Mouse (Mus musculus) hindbrain, embryonic 16.5 days (tissue): ENCODE measurements around the gene Ikbke. TPM values are rescaled to one million over a fixed set of nuclear protein-coding genes. Genes with fewer than 3 reads are reported as not detected.

Source experiments
- ATAC-seq: fragments of 200-750 bp; cut with Nextera tagmentation; 2 replicates; pipeline ENCODE4 v1.8.0; 2017; ENCODE audit warnings: moderate TSS enrichment, moderate library complexity
- H3K27ac ChIP-seq: fragments of 300-500 bp; sonication (generic); 2 replicates; pipeline ENCODE4 v1.5.1; 2014; ENCODE audit warnings: low read depth, mild to moderate bottlenecking, control low read depth, low read length, moderate library complexity
- H3K27me3 ChIP-seq: fragments of 300-500 bp; sonication (generic); replicated peaks from 2 replicates; pipeline ENCODE4 v1.6.1; 2014; ENCODE audit warnings: low read length; ENCODE audit not compliant: control insufficient read depth, insufficient read depth
- H3K36me3 ChIP-seq: fragments of 300-500 bp; sonication (generic); 2 replicates; pipeline ENCODE4 v1.6.1; 2014; ENCODE audit warnings: mild to moderate bottlenecking, low read length, moderate library complexity, mixed read lengths; ENCODE audit not compliant: control insufficient read depth, insufficient read depth
- H3K4me1 ChIP-seq: fragments of 300-500 bp; sonication (generic); 2 replicates; pipeline ENCODE4 v1.6.1; 2014; ENCODE audit warnings: low read depth, low read length; ENCODE audit not compliant: control insufficient read depth, insufficient read depth
- H3K4me2 ChIP-seq: fragments of 300-500 bp; sonication (generic); 2 replicates; pipeline ENCODE4 v1.6.1; 2014; ENCODE audit warnings: mild to moderate bottlenecking, low read length, control low read depth, moderate library complexity
- H3K4me3 ChIP-seq: fragments of 300-500 bp; sonication (generic); 2 replicates; pipeline ENCODE4 v1.5.1; 2014; ENCODE audit warnings: mild to moderate bottlenecking, low read length, control low read depth, moderate library complexity
- H3K9ac ChIP-seq: fragments of 300-500 bp; sonication (generic); 2 replicates; pipeline ENCODE4 v1.6.1; 2014; ENCODE audit warnings: low read depth, mild to moderate bottlenecking, control low read depth, low read length, moderate library complexity
- H3K9me3 ChIP-seq: fragments of 300-500 bp; sonication (generic); 2 replicates; pipeline ENCODE4 v1.6.1; 2014; ENCODE audit warnings: mild to moderate bottlenecking, low read length, moderate library complexity; ENCODE audit not compliant: control insufficient read depth
- WGBS: fragments of 180-500 bp; shearing (Covaris S2); extraction: QIAGEN DNeasy Blood & Tissue Kit; methylation state at CpG from one replicate; pipeline ENCODE4 v1.1.7; 2014; 5-methylcytosine and 5-hydroxymethylcytosine counted together
- polyA plus RNA-seq: library from polyadenylated mRNA; unstranded; fragments of >200 nt; fragmentation: Nextera tagmentation; extraction: Ambion mirVana; gene quantifications from 2 replicates; pipeline ENCODE4 v1.2.1, GENCODE M21; 2015

Ikbke gene
- polyA plus RNA-seq, 1 experiment from 2014 or later: 0.76 TPM

- peaks cover 3% of the 10 kb centered on the region; the same call in 1 of the 2 replicates for H3K4me1 ChIP-seq
- no peaks in the 10 kb centered on the region for H3K27me3 ChIP-seq
- 83% methylated on average over 5 of the region's 5 CpGs for WGBS
- no peak overlapping the region for H3K4me2 ChIP-seq
- H3K36me3 ChIP-seq: no peaks in the 10 kb centered on the region
- no peak overlapping the region for H3K27ac ChIP-seq
- no peak overlapping the region for H3K4me3 ChIP-seq
- H3K9me3 ChIP-seq: no peaks in the 10 kb centered on the region
- no peak overlapping the region for H3K9ac ChIP-seq
- ATAC-seq: no peak
These were observed 66.5 kb downstream of the Ikbke start for GRCm38 (mm10) chr1:131212956-131213355.

- Histone ChIP-seq H3K4me2 (no peak overlapping the region), H3K9me3 (no peaks in the 10 kb centered on the region), H3K27me3 (no peaks in the 10 kb centered on the region), H3K4me3 (no peak overlapping the region), H3K27ac (no peak overlapping the region), H3K36me3 (no peaks in the 10 kb centered on the region), H3K4me1 (peaks cover 3% of the 10 kb centered on the region; the same call in 1 of the 2 replicates), H3K9ac (no peak overlapping the region)
- ATAC-seq: no peak
- WGBS: 90% methylated on average over 1 of the region's 1 CpGs
These were observed 67.8 kb downstream of the Ikbke start for GRCm38 (mm10) chr1:131211655-131212054.

- ATAC-seq: peak; percentile 73
- H3K27me3 ChIP-seq: no peaks in the 10 kb centered on the region
- no peak overlapping the region for H3K4me2 ChIP-seq
- WGBS: 61% methylated on average over 6 of the region's 8 CpGs
- H3K36me3 ChIP-seq: no peaks in the 10 kb centered on the region
- H3K9ac ChIP-seq: peak overlapping the region; percentile 22; the same call in 1 of the 2 replicates
- H3K4me3 ChIP-seq: no peak overlapping the region
- H3K27ac ChIP-seq: peak overlapping the region; percentile 56; the same call in 1 of the 2 replicates
- H3K4me1 ChIP-seq: peaks cover 3% of the 10 kb centered on the region; the same call in 1 of the 2 replicates
- H3K9me3 ChIP-seq: no peaks in the 10 kb centered on the region
These were observed 69.4 kb downstream of the Ikbke start for GRCm38 (mm10) chr1:131209971-131210426.

GRCm38 (mm10) chr1:131208800-131209199 lies 70.6 kb downstream of the Ikbke start:
- no peak overlapping the region for H3K4me2 ChIP-seq
- ATAC-seq: no peak
- no peaks in the 10 kb centered on the region for H3K36me3 ChIP-seq
- no peaks in the 10 kb centered on the region for H3K27me3 ChIP-seq
- no peaks in the 10 kb centered on the region for H3K9me3 ChIP-seq
- H3K27ac ChIP-seq: no peak overlapping the region
- H3K4me3 ChIP-seq: no peak overlapping the region
- 49% methylated on average over 6 of the region's 6 CpGs for WGBS
- peaks cover 3% of the 10 kb centered on the region; the same call in 1 of the 2 replicates for H3K4me1 ChIP-seq
- no peak overlapping the region for H3K9ac ChIP-seq

GRCm38 (mm10) chr1:131208081-131208480 lies 71.3 kb downstream of the Ikbke start:
- H3K27ac ChIP-seq: no peak overlapping the region
- H3K9ac ChIP-seq: no peak overlapping the region
- H3K4me2 ChIP-seq: no peak overlapping the region
- ATAC-seq: no peak
- 93% methylated on average over 5 of the region's 5 CpGs for WGBS
- no peak overlapping the region for H3K4me3 ChIP-seq
- no peaks in the 10 kb centered on the region for H3K27me3 ChIP-seq
- H3K4me1 ChIP-seq: peaks cover 3% of the 10 kb centered on the region; the same call in 1 of the 2 replicates
- no peaks in the 10 kb centered on the region for H3K9me3 ChIP-seq
- no peaks in the 10 kb centered on the region for H3K36me3 ChIP-seq

- WGBS: 4% methylated on average over 5 of the region's 5 CpGs
- peaks cover 3% of the 10 kb centered on the region; the same call in 1 of the 2 replicates for H3K4me1 ChIP-seq
- no peak overlapping the region for H3K4me2 ChIP-seq
- H3K9me3 ChIP-seq: no peaks in the 10 kb centered on the region
- ATAC-seq: peak; percentile 63; the same call in 1 of the 2 replicates
- no peak overlapping the region for H3K9ac ChIP-seq
- H3K27ac ChIP-seq: no peak overlapping the region
- H3K4me3 ChIP-seq: no peak overlapping the region
- no peaks in the 10 kb centered on the region for H3K27me3 ChIP-seq
- no peaks in the 10 kb centered on the region for H3K36me3 ChIP-seq
These were observed 71.9 kb downstream of the Ikbke start for GRCm38 (mm10) chr1:131207531-131207930.

GRCm38 (mm10) chr1:131206342-131206741 lies 73.1 kb downstream of the Ikbke start:
- Histone ChIP-seq H3K4me1 (peaks cover 3% of the 10 kb centered on the region; the same call in 1 of the 2 replicates), H3K27me3 (no peaks in the 10 kb centered on the region), H3K9ac (no peak overlapping the region), H3K36me3 (no peaks in the 10 kb centered on the region), H3K4me2 (no peak overlapping the region), H3K27ac (no peak overlapping the region), H3K9me3 (no peaks in the 10 kb centered on the region), H3K4me3 (no peak overlapping the region)
- no peak for ATAC-seq
- WGBS: 87% methylated on average over 5 of the region's 5 CpGs

- 85% methylated on average over 8 of the region's 8 CpGs for WGBS
- H3K9me3 ChIP-seq: no peaks in the 10 kb centered on the region
- H3K4me1 ChIP-seq: no peaks in the 10 kb centered on the region
- H3K36me3 ChIP-seq: no peaks in the 10 kb centered on the region
- ATAC-seq: no peak
- H3K4me2 ChIP-seq: no peak overlapping the region
- H3K9ac ChIP-seq: no peak overlapping the region
- H3K27me3 ChIP-seq: no peaks in the 10 kb centered on the region
- no peak overlapping the region for H3K4me3 ChIP-seq
- H3K27ac ChIP-seq: no peak overlapping the region
These were observed 74.9 kb downstream of the Ikbke start for GRCm38 (mm10) chr1:131204461-131204860.
